Mouse (Mus musculus) hematopoietic stem cell, adult 5-6 weeks (primary cell): Measurements from ENCODE around the gene Vmn2r54. TPM values are rescaled to one million over a fixed set of nuclear protein-coding genes. Genes with fewer than 3 reads are reported as not detected.
"Not testable (repeated sequence)": the region's sequence is repeated elsewhere in the genome, so short reads cannot be mapped to it uniquely, and the experiment has no call there.

Source experiments
- ATAC-seq, 2 experiments: fragments of 125-278 bp in 1 of 2; replicated peaks in 1 of 2; 2 replicates each; pipeline ENCODE4 v1.8.0; 2016 to 2017; ENCODE audit warnings: inconsistent platforms in 2 of 2, mild to moderate bottlenecking in 2 of 2, moderate number of reproducible peaks in 2 of 2, low read depth in 1 of 2, moderate TSS enrichment in 1 of 2; ENCODE audit not compliant: low FRiP score in 2 of 2, poor library complexity in 2 of 2, severe bottlenecking in 2 of 2, insufficient read depth in 1 of 2, low TSS enrichment in 1 of 2
- total RNA-seq: library from RNA; stranded (forward); fragments of 172-1452, 232-1000 nt; gene quantifications from 2 replicates; pipeline ENCODE4 v1.2.3, GENCODE M21; 2017

Vmn2r54 gene
- total RNA-seq = not detected in 2 replicates

- not testable (repeated sequence) for ATAC-seq
Observed at GRCm38 (mm10) chr7:12640219-12640618, at the start of gene Vmn2r54. Gene Vmn2r54, minus strand, starts transcription at chr7:12640319.

- ATAC-seq = not testable (repeated sequence)
Observed at GRCm38 (mm10) chr7:12684903-12685302, 44.8 kb upstream of the Vmn2r54 start, which contains the start of gene Vmn2r55. Gene Vmn2r55, minus strand, starts transcription at chr7:12685003.

DNA sequence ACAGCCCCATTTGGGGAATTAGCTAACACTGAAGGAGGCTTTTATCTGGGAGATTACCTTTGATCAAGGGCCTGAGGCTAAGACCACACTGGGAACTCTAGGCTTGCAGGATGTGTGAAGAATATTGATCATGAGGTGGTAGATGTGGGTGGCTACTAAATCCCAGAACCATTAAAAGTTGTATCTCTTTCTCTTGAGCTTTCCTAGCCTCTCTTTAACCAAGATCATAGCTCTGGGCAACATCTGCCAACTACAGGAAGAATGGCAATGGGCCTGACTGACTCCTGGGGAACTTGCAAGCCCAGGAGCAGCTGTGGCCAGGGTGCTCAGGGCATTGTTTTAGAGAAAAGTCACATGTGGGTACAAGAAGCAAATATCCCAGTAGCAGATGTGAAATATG is 31.4 kb downstream of the Vmn2r54 start, which contains the start of gene Vmn2r53:
Gene Vmn2r53 (minus strand): TSS at position 101 of the 400 bp plus-strand sequence.
- no peak for ATAC-seq

Other genes with a start within 250 kb of the Vmn2r54 start
- 6.6 and 8.4 TPM in 2 replicates for gene Zfp551, start 217.6 kb downstream of the Vmn2r54 start, total RNA-seq
- 18.0 and 22.2 TPM in 2 replicates for gene Zfp606, start 162.0 kb downstream of the Vmn2r54 start, total RNA-seq
- not detected in 2 replicates for gene 2900092C05Rik, start 127.8 kb downstream of the Vmn2r54 start, total RNA-seq
- not detected in 2 replicates for gene Vmn2r53, start 31.5 kb downstream of the Vmn2r54 start, total RNA-seq
- gene Vmn2r55, start 44.7 kb upstream of the Vmn2r54 start, total RNA-seq = not detected in 2 replicates
- not detected in 2 replicates for gene Vmn2r56, start 94.7 kb upstream of the Vmn2r54 start, total RNA-seq
- 8.2 and 8.9 TPM in 2 replicates for gene Zscan18, start 163.3 kb upstream of the Vmn2r54 start, total RNA-seq
- gene Zfp329, start 178.5 kb upstream of the Vmn2r54 start, total RNA-seq = 11.1 and 16.3 TPM in 2 replicates
- 34.0 and 52.0 TPM in 2 replicates for gene Zfp110, start 194.4 kb upstream of the Vmn2r54 start, total RNA-seq
- gene Zfp128, start 240.9 kb upstream of the Vmn2r54 start, total RNA-seq = 5.3 and 6.4 TPM in 2 replicates